Mouse (Mus musculus) cortical plate, adult 2 months (tissue): Measurements from ENCODE around the gene Abt1.

Source experiments
- CTCF ChIP-seq: fragments of 200-500 bp; IDR thresholded peaks from 2 replicates; pipeline ENCODE4 v1.5.1; 2011; ENCODE audit warnings: mild to moderate bottlenecking, control low read depth, low read length; ENCODE audit not compliant: insufficient read depth; ENCODE audit errors: extremely low read depth
- POLR2A ChIP-seq: fragments of 200-500 bp; IDR thresholded peaks from 2 replicates; pipeline ENCODE4 v1.6.1; 2011; ENCODE audit warnings: mild to moderate bottlenecking, low read length, control low read depth; ENCODE audit not compliant: insufficient read depth; ENCODE audit errors: extremely low read depth

DNA sequence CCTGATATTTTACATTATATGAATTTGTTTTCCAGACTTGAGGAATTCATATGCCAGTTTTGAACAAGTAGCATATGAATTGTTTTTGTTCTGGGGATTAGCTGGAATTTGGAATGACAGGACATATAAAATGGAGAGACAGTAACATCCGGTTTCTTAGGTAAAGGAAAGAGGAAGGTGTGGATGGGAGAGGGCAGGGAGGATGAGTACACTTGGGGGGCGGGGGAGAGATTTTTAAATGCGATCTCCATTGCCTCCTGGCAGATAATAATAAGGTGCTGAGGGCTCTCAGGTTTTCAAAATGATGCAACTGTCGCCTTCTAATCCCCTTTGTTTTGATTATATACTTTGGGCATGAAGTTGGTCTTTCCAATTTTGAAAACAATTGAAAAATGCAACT is 11.6 kb upstream of the Abt1 start:
- TF ChIP-seq CTCF (no peak), POLR2A (no peak)
